Mouse (Mus musculus): ENCODE results near the gene Hdac9.

DNA sequence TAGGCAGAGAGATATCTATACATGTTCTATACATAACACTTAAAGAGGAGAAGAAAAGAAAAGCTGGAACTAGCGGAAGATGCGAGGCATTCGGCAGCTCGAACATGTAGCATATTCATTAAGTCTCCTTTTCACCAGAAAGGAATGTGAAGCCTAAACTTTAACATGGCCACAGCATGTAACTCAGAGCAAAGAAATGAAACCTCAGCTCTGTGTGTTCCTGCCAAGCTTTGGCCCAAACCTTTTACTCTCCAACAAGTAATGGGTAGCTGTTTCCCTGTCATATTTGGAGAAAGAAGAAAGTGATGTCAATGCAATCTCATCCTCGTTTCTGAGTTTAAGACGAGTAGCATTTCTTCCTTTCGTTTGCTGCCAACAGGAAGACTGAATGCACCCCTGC, 876.8 kb downstream of the Hdac9 start:
- no peak for TF ChIP-seq CTCF (IDR thresholded peaks at IDR 0.05; ENCODE audit: low read depth, low read length)
- TF ChIP-seq POLR2A (IDR thresholded peaks at IDR 0.05; ENCODE audit: extremely low read depth, insufficient read depth, low read length): no peak

Measured in liver, adult 2 months (tissue).